Mouse (Mus musculus): ENCODE results near the gene Plk5. TPM values are rescaled to one million over a fixed set of nuclear protein-coding genes. Genes with fewer than 3 reads are reported as not detected.

Plk5 gene
- polyA plus RNA-seq, 1 experiment from 2014 or later = 1.2 TPM

DNA sequence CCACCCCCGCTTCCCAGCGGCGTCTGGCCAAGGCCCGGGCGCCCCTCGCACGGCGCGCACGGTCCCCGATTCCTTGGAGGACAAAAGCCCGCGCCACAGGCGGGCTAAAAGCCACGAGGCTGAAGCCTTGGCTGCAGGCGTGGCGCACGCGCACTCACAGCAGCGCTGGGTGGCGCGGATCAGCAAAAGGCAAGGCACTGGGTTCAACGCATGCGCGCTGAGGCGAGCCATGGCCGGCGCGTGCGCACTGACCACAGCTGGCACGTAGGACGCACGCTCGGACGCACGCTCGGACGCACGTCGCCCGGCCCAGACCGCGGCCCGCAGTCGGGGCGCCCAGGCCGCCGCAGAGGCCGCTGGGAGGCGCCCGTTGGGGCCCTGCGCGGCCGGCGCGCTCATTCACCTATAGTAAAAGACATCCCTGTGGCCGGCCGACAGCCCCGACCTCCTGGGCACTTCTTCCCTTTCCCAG, 42.5 kb downstream of the Plk5 start:
- Histone ChIP-seq H3K27ac (peak overlapping the region; percentile 100), H3K4me1 (replicated peaks) (peaks cover 37% of the 10 kb centered on the region), H3K4me3 (peak overlapping the region; percentile 69), H3K9ac (peak overlapping the region; percentile 95), H3K27me3 (no peaks in the 10 kb centered on the region), H3K4me2 (peak overlapping the region; percentile 88), H3K36me3 (peaks cover 50% of the 10 kb centered on the region), H3K9me3 (no peaks in the 10 kb centered on the region)
- WGBS = under 1% methylated on average over 57 of the region's 59 CpGs
- peak; percentile 77 for ATAC-seq (ENCODE audit: low FRiP score)

DNA sequence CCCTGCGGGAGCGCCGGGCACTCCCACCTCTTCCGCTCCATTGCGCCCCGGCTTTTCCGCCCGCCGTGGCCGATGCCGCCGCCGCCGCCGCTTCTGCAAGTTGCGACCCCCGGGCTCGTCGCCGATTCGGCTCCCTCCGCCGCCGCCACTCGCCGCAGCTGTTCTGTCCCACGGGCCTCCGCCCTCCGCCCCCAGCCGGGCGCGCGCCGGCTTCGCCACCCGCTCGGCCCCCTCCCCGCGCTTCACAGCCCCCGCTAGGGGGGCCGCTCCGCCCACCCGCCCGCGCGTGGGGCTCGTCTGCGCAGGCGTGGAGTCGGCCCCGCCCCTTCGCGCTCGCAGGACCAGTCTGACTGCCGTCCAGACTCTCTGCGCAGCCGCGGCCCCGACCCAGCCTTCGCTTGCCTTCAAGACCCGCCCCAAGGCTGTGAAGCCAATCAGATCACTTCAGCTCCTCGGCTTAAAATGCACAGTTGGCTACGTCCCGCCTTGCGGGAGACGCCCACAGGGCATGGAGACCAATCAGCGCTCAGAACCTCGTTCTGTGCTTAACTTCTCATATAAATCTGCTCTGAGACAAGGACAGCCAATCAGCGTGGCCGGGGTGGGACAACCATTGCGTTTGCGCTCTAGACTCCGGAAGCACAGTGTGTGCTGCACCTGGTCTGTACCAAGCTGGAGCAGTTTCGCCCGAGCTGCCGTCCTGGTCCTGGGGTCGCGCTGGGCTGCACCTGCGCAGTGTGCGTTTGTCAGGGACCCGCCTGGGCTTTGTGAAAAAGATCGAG, 43.1 kb downstream of the Plk5 start, which contains the start of gene Mbd3:
Gene Mbd3 (minus strand): TSS at position 360 of the 782 bp plus-strand sequence.
- peak within 1 kb of the TSS; percentile 69 for H3K4me3 ChIP-seq
- peaks cover 50% of the 10 kb centered on the region for H3K36me3 ChIP-seq
- peak within 1 kb of the TSS; percentile 88 for H3K4me2 ChIP-seq
- peak; percentile 97 for ATAC-seq (ENCODE audit: low FRiP score)
- under 1% methylated on average over 66 of the region's 82 CpGs for WGBS
- H3K9me3 ChIP-seq = no peaks in the 10 kb centered on the region
- H3K9ac ChIP-seq = peak within 1 kb of the TSS; percentile 95
- H3K27ac ChIP-seq = peak within 1 kb of the TSS; percentile 100
- H3K4me1 ChIP-seq (replicated peaks) = peaks cover 37% of the 10 kb centered on the region
- no peaks in the 10 kb centered on the region for H3K27me3 ChIP-seq

DNA sequence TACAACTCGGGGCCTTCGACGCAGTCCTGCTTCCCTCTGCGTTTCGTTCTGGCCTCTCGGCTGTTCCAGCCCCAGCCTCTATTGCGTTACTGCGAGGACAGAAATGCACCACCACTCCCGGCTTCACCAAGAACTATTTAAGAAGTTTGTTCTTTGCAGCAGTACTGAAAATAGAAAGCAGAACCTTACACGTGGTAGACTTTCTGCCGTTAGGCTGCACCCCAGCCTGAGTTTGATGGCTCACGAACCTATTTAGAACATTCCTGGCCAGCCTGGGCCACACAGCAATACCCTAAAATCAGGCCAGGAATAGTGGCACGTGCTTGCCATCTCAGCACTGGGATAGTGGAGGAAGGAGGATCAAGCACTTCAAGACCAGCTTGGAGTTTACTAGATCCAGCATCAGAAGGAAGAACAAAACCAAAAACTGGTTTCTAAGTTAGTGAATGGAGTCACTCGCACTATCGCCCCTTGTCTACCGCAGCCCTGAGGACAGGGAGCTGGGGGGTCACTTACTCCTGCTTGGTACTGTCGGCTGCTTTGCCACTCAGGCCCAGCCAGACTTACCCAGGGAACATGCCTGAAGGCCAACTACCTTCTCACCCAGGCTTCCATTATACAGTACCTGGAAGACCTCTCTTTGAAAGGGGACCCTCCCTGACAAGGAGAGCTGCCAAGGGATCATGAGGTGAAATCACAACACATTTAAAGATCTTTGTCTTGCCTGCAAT, 43.9 kb downstream of the Plk5 start:
- Histone ChIP-seq H3K36me3 (peaks cover 45% of the 10 kb centered on the region), H3K4me3 (peak overlapping the region; percentile 69), H3K9me3 (no peaks in the 10 kb centered on the region), H3K4me1 (replicated peaks) (peaks cover 43% of the 10 kb centered on the region), H3K4me2 (peak overlapping the region; percentile 59), H3K27me3 (no peaks in the 10 kb centered on the region), H3K27ac (peak overlapping the region; percentile 100), H3K9ac (peak overlapping the region; percentile 68)
- no peak for ATAC-seq (ENCODE audit: low FRiP score)
- WGBS = 11% methylated on average over 17 of the region's 17 CpGs

DNA sequence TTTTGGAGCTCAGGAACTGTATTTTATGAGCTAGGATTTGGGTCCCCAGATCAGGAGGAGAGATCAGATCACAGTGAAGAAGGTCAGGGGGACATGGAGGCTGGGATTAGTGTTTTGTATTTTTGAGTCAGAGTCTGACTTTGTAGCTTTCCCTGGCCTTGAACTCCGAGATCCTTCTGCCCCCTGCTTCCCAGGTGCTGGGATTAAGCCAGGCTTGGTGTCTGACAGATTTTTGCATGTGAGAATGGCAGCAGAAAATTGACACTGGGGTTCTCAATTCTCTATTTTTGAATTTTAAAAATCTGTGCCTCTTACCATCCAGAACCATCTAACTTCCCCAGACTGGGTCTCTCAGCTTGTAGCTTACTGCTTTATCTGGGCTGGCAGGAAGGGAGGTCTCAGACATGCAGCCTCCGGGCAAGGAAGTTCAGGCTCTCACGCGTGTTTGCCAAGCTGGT, 44.5 kb downstream of the Plk5 start:
- peak overlapping the region; percentile 68 for H3K9ac ChIP-seq
- no peak for ATAC-seq (ENCODE audit: low FRiP score)
- H3K4me3 ChIP-seq = peak overlapping the region; percentile 69; the same call in 1 of the 2 replicates
- H3K4me2 ChIP-seq = peak overlapping the region; percentile 59
- H3K9me3 ChIP-seq = no peaks in the 10 kb centered on the region
- no peaks in the 10 kb centered on the region for H3K27me3 ChIP-seq
- WGBS = 84% methylated on average over 4 of the region's 4 CpGs
- peaks cover 49% of the 10 kb centered on the region for H3K4me1 ChIP-seq (replicated peaks)
- H3K27ac ChIP-seq = peak overlapping the region; percentile 100
- H3K36me3 ChIP-seq = peaks cover 39% of the 10 kb centered on the region

DNA sequence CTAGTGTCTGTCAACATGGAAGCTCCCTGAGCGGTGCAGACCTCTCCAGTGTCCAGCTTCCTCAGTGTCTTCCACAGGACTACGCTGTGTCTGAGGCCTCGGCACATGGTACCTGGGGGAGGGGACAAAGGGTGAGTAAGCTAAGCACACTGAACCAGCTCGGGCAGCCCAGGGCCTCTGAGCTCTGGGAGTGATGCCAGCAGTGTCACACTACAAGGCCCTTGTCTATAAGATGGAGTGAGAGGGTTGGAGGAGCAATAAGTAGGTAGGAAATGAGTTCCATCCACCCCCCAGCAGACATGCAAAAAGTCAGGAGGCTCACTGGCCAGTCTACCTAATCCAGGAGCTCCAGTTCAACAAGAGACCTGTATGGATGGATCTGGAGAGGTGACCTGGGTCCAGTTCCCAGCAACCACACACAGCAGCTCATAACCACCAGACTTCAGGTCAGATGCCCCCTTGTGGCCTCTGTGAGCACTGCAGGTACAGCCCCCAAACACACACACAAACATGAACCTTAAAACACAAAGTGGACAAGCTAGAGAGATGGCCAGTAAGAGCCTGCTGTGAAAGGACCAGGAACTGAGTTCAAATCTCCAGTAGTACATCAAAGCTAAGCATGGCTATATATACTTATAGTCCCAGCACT, 46.9 kb downstream of the Plk5 start:
- ATAC-seq (ENCODE audit: low FRiP score) = no peak
- H3K27me3 ChIP-seq = no peaks in the 10 kb centered on the region
- 96% methylated on average over 4 of the region's 4 CpGs for WGBS

DNA sequence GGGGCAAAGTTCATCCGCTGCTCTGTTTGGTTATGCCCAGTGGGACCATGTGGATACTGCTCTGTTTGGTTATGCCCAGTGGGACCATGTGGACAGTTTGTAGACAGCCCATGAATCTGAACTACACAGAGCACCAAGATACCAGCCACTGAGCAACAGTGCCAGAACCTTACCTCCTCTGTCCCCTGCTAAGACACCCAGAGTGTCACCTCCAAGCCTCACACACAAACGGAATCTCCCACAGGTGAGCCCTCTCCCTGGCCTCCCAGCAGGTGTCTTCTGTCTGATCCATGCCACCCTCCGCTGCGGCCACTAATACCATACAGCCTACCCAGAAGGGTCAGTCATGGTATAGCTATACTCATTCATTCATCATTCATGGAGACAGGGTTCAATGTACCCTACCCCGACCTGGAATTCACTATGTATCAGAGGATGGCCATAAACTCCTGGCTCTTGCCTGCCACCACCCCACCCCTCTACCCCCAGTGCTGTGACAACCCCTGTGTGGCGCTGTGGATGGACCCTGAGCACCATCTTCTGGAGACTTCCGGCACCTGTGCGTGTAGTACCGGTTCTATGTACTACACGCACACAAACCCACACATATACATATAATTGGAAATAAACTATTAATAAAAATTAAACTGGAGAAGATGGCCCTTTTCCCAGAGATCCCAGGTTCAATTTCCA, 49.4 kb downstream of the Plk5 start:
- H3K9me3 ChIP-seq = no peaks in the 10 kb centered on the region
- WGBS = 60% methylated on average over 10 of the region's 10 CpGs
- no peaks in the 10 kb centered on the region for H3K27me3 ChIP-seq
- H3K4me1 ChIP-seq (replicated peaks) = peaks cover 37% of the 10 kb centered on the region
- ATAC-seq (ENCODE audit: low FRiP score) = no peak
- peak overlapping the region; percentile 92 for H3K4me3 ChIP-seq
- peak overlapping the region; percentile 98 for H3K4me2 ChIP-seq
- H3K9ac ChIP-seq = peak overlapping the region; percentile 94
- H3K36me3 ChIP-seq = peaks cover 54% of the 10 kb centered on the region
- H3K27ac ChIP-seq = no peak overlapping the region

More for the DNA sequence above, 46.9 kb downstream of the Plk5 start:
- H3K4me3 ChIP-seq = no peak overlapping the region
- H3K4me1 ChIP-seq (replicated peaks) = peaks cover 44% of the 10 kb centered on the region
- H3K9me3 ChIP-seq = no peaks in the 10 kb centered on the region
- H3K36me3 ChIP-seq = peaks cover 37% of the 10 kb centered on the region
- no peak overlapping the region for H3K27ac ChIP-seq
- H3K9ac ChIP-seq = no peak overlapping the region
- no peak overlapping the region for H3K4me2 ChIP-seq

DNA sequence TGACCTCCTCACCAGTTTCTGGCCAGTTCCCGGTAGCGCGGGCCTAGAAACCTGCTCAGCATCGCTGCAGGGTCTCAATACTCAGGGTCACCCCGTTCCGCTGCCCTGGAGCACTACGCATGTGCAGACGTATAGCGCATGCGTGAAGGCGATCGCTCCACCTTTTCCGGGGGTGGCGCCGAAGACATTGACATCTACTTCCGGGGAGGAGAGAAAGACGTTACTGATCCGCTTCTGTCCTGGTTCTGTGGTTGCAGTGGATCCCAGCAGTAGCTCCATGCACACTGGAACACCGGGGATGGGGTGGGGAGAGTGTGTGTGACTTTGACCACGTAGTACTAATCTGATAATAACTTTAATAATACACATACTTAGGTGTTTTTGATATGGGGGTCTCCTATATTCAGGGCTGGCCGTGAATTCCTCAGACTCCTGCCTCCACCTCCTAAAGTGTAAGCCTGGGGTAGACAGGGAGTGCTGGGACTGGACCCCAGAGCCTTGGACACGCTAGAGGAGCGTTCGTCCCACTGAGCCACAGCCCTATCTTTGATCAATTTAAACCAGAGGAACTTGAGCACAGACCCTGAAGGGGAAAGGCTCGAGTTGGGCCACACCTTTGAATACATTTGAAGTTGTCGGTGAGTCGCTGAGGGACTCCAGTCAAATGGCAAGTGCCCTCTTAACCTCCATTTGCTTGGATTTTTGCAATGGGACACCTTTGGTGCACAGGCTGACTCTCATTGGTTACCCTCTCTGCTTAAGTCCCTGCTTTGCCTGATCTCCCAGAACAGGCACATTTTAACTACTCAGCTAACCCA, 50.6 kb downstream of the Plk5 start, which contains the start of gene Uqcr11:
Gene Uqcr11 (minus strand): TSS at position 147 of the 818 bp plus-strand sequence.
- Histone ChIP-seq H3K4me3 (peak within 1 kb of the TSS; percentile 92), H3K4me2 (peak within 1 kb of the TSS; percentile 98), H3K27ac (peak within 1 kb of the TSS; percentile 89), H3K36me3 (peaks cover 57% of the 10 kb centered on the region), H3K9ac (peak within 1 kb of the TSS; percentile 94), H3K9me3 (no peaks in the 10 kb centered on the region), H3K4me1 (replicated peaks) (peaks cover 31% of the 10 kb centered on the region), H3K27me3 (no peaks in the 10 kb centered on the region)
- 2% methylated on average over 27 of the region's 27 CpGs for WGBS
- peak; percentile 78 for ATAC-seq (ENCODE audit: low FRiP score)

DNA sequence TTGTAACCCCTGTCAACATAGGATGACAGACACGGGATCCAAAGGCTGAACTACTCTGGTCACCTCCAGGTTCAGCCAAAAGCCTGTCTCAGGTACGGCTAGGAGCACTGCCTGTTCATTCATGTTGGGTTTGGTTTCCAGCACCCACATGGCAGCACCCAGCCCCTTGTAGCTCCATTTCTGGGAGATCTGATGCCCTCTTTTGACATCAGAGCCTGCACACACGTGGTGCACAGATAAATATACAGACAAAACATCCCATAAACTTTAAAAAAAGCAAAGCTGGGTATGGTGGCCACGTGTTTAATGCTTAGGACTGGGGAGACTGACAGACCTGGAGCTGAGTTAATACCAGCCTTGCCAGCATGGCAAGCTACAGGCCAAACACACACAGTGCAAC, 51.7 kb downstream of the Plk5 start:
- H3K9me3 ChIP-seq = no peaks in the 10 kb centered on the region
- peak overlapping the region; percentile 98; the same call in 1 of the 2 replicates for H3K4me2 ChIP-seq
- no peak overlapping the region for H3K27ac ChIP-seq
- no peak for ATAC-seq (ENCODE audit: low FRiP score)
- WGBS = 53% methylated on average over 4 of the region's 4 CpGs
- H3K4me3 ChIP-seq = no peak overlapping the region
- H3K4me1 ChIP-seq (replicated peaks) = peaks cover 34% of the 10 kb centered on the region
- H3K9ac ChIP-seq = peak overlapping the region; percentile 94; the same call in 1 of the 2 replicates
- peaks cover 57% of the 10 kb centered on the region for H3K36me3 ChIP-seq
- H3K27me3 ChIP-seq = no peaks in the 10 kb centered on the region

DNA sequence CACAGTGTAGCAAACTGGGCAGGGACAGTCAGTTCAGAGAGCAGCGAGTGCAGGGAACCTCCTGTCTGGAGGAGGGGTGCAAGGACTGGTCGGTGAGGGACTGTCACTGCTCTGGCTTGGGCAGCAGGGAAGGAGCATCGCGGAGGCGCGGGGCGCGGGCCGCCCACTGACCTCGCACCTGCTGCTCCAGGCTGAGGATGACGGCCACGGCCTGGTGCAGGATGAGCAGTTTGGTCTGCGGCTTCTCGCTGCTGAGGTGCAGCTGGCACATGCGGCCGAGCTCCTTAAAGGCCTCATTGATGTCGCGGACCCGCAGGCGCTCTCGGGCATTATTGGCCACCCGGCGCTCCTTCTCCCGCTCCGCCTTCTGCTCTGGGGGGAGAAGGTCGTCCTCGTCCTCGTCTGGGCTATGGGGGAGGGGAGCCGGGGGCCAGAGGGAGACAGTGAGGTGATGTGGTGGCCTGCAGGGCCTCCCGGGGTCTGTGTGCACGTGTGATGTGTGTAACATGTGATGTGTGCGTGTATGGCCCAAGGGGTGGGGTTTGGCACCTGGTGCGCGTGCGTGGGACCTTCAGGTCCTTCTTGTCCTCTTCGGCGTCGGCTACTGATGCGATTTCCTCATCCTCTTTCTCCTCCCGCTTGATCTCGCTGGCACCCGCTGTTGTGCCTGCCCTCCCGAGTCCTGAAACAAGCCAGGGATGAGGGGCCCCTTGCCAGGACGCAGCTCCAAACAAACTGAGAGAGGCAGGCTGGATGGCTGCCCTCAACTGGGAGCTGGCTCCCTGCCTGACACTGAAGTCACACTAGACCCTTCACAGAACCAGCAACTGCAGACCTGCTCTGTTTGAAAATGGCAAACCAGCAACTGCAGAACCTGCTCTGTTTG, 56.6 kb downstream of the Plk5 start:
- Histone ChIP-seq H3K36me3 (peaks cover 90% of the 10 kb centered on the region), H3K4me3 (no peak overlapping the region), H3K4me1 (replicated peaks) (peaks cover 16% of the 10 kb centered on the region), H3K27ac (peak overlapping the region; percentile 44; the same call in 1 of the 2 replicates), H3K27me3 (no peaks in the 10 kb centered on the region), H3K9ac (no peak overlapping the region), H3K4me2 (no peak overlapping the region), H3K9me3 (no peaks in the 10 kb centered on the region)
- WGBS = 84% methylated on average over 44 of the region's 44 CpGs
- no peak for ATAC-seq (ENCODE audit: low FRiP score)

All from hindbrain, embryonic 13.5 days (tissue).